Mouse (Mus musculus): ENCODE data around the gene Olfr1491. TPM values are rescaled to one million over a fixed set of nuclear protein-coding genes. Genes with fewer than 3 reads are reported as not detected.

The Olfr1491 gene
- not detected in 2 replicates for polyA plus RNA-seq (2012)

DNA sequence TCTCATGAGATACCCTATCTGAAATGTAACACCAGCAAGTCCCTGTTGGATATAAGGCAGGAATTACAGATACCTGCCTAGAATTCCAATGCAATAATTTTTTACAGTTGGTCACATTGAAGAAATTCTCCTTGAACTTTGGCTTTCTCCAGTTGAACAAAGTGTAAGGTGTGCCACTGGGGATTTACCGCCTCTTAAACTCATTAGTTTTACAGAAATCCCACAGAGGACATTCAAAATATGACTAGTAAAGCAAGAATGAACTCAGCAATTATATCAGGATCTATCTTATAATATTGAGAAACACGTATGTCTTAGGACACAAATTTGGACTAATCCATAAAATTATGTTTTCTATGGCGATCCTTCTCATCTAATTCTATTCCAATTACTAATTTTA lies at the start of gene Olfr1491:
TSS of gene Olfr1491 (plus strand) at position 301 of the 400 bp plus-strand sequence.
- Histone ChIP-seq H3K27me3 (ENCODE audit: control insufficient read depth) (no peaks in the 10 kb centered on the region), H3K4me3 (replicated peaks) (no peak within 1 kb of the TSS), H3K9me3 (ENCODE audit: control insufficient read depth, low read length) (no peaks in the 10 kb centered on the region), H3K4me1 (ENCODE audit: control insufficient read depth) (no peaks in the 10 kb centered on the region), H3K36me3 (ENCODE audit: control insufficient read depth) (no peaks in the 10 kb centered on the region)
- TF ChIP-seq TAL1 (IDR thresholded peaks at IDR 0.05; ENCODE audit: low read length) (no peak), GATA1 (IDR thresholded peaks at IDR 0.05; ENCODE audit: low read length) (no peak)

DNA sequence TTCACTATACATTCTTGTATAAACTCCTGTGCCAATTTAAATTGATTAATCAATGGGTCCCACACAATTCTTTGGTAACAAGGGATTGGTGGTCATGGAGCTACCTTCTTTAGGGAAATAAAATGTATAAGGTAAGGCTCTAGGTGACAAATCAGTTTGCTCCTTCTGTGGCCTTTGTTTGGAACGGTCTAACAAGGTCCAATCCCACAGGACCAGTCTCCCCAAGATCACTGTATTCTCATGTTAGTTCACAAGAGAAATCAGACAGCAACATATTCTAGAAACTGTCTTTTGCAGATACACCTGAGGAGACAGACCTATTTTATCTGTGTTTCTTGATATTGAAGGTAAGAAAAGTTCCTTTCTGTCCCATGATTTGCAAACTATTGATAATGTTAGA lies 46.3 kb upstream of the Olfr1491 start, which contains the start of gene Olfr1490:
TSS of gene Olfr1490 (plus strand) at position 301 of the 400 bp plus-strand sequence.
- Histone ChIP-seq H3K4me1 (ENCODE audit: control insufficient read depth) (no peaks in the 10 kb centered on the region), H3K36me3 (ENCODE audit: control insufficient read depth) (no peaks in the 10 kb centered on the region), H3K9me3 (ENCODE audit: control insufficient read depth, low read length) (peaks cover 5% of the 10 kb centered on the region), H3K27me3 (ENCODE audit: control insufficient read depth) (no peaks in the 10 kb centered on the region), H3K4me3 (replicated peaks) (no peak within 1 kb of the TSS)
- no peak for TF ChIP-seq TAL1 (IDR thresholded peaks at IDR 0.05; ENCODE audit: low read length)
- no peak for TF ChIP-seq GATA1 (IDR thresholded peaks at IDR 0.05; ENCODE audit: low read length)

DNA sequence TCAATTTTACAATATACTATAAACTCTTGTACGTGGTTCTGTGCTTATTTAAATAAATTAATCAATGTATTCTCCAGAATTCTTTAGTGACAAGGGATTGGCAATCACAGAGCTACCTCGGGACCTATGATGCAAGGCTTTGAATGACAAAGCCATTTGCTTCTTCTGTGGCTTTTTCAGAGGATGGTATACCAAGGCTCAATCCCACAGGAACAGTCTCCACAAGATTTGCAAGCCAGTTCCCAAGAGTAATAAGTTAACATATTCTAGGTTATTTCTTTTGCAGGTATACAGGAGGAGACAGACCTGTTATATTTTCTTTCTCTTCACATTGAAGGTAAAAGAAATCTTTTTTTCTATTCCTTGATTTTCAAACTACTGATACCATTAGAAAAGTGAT lies 25.9 kb downstream of the Olfr1491 start, which contains the start of gene Olfr1493-ps1:
TSS of gene Olfr1493-ps1 (plus strand) at position 301 of the 400 bp plus-strand sequence.
- Histone ChIP-seq H3K9me3 (ENCODE audit: control insufficient read depth, low read length) (peaks cover 4% of the 10 kb centered on the region), H3K4me3 (replicated peaks) (no peak within 1 kb of the TSS), H3K36me3 (ENCODE audit: control insufficient read depth) (no peaks in the 10 kb centered on the region), H3K4me1 (ENCODE audit: control insufficient read depth) (no peaks in the 10 kb centered on the region), H3K27me3 (ENCODE audit: control insufficient read depth) (no peaks in the 10 kb centered on the region)
- TF ChIP-seq TAL1 (IDR thresholded peaks at IDR 0.05; ENCODE audit: low read length), result no peak
- TF ChIP-seq GATA1 (IDR thresholded peaks at IDR 0.05; ENCODE audit: low read length), result no peak

DNA sequence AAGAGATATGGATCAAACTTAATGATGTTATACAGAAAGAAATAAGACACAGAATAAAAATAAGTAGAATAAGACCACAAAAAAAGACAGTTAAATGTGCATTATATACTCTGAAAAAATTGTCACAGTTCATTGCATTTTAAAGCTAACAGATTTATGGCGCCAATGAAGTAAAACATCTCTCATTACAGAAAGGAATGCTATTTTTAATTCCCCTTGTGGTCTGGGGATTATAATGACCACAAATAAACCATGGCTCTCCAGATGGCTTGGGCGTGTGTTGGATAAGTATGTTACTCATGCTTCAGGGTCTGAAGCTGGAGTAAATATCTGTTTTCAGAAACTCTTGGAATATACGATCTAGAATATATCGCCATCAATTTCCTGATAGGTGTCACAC lies 42.4 kb downstream of the Olfr1491 start, which contains the start of gene Olfr1494:
TSS of gene Olfr1494 (plus strand) at position 301 of the 400 bp plus-strand sequence.
- Histone ChIP-seq H3K4me3 (replicated peaks) (no peak within 1 kb of the TSS), H3K27me3 (ENCODE audit: control insufficient read depth) (no peaks in the 10 kb centered on the region), H3K9me3 (ENCODE audit: control insufficient read depth, low read length) (peaks cover 3% of the 10 kb centered on the region; the same call in 1 of the 2 replicates), H3K4me1 (ENCODE audit: control insufficient read depth) (no peaks in the 10 kb centered on the region), H3K36me3 (ENCODE audit: control insufficient read depth) (no peaks in the 10 kb centered on the region)
- TF ChIP-seq TAL1 (IDR thresholded peaks at IDR 0.05; ENCODE audit: low read length), result no peak
- TF ChIP-seq GATA1 (IDR thresholded peaks at IDR 0.05; ENCODE audit: low read length), result no peak

DNA sequence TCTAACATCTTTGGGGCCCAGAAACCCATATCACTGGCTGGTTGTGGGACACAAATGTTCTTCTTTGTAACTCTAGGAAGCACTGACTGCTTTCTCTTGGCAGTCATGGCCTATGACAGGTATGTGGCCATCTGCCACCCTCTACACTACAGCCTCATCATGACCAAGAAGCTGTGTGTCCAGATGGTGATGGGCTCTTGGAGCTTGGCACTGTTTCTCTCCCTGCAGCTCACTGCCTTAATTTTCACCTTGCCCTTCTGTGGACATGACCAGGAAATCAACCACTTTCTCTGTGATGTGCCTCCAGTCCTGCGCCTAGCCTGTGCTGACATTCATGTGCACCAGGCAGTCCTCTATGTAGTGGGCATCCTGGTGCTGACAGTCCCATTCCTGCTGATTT lies 52.3 kb downstream of the Olfr1491 start:
- TF ChIP-seq TAL1 (IDR thresholded peaks at IDR 0.05; ENCODE audit: low read length) (no peak), GATA1 (IDR thresholded peaks at IDR 0.05; ENCODE audit: low read length) (no peak)
- no peaks in the 10 kb centered on the region for H3K4me1 ChIP-seq (ENCODE audit: control insufficient read depth)
- no peaks in the 10 kb centered on the region for H3K27me3 ChIP-seq (ENCODE audit: control insufficient read depth)
- H3K36me3 ChIP-seq (ENCODE audit: control insufficient read depth), result no peaks in the 10 kb centered on the region
- H3K9me3 ChIP-seq (ENCODE audit: control insufficient read depth, low read length), result peaks cover 8% of the 10 kb centered on the region
- H3K4me3 ChIP-seq (replicated peaks), result no peak overlapping the region

Other genes starting within 250 kb of the Olfr1491 start
- gene Olfr1472, start 241.2 kb upstream of the Olfr1491 start, polyA plus RNA-seq (2012), result not detected in 2 replicates
- not detected in 2 replicates for gene Olfr1474, start 227.7 kb upstream of the Olfr1491 start, polyA plus RNA-seq (2012)
- not detected in 2 replicates for gene Olfr1475, start 217.1 kb upstream of the Olfr1491 start, polyA plus RNA-seq (2012)
- 0.01 TPM in 1 of 2 replicates, not detected in the other for gene Olfr1477, start 196.7 kb upstream of the Olfr1491 start, polyA plus RNA-seq (2012)
- gene Olfr1480, start 169.4 kb upstream of the Olfr1491 start, polyA plus RNA-seq (2012), result not detected in 2 replicates
- gene Olfr1484, start 113.8 kb upstream of the Olfr1491 start, polyA plus RNA-seq (2012), result 0.01 TPM in 1 of 2 replicates, not detected in the other
- not detected in 2 replicates for gene Olfr1487, start 79.9 kb upstream of the Olfr1491 start, polyA plus RNA-seq (2012)
- gene Olfr1489, start 65.6 kb upstream of the Olfr1491 start, polyA plus RNA-seq (2012), result not detected in 2 replicates
- not detected in 2 replicates for gene Olfr1490, start 46.2 kb upstream of the Olfr1491 start, polyA plus RNA-seq (2012)
- not detected in 2 replicates for gene Olfr1493-ps1, start 26.0 kb downstream of the Olfr1491 start, polyA plus RNA-seq (2012)
- not detected in 2 replicates for gene Olfr1494, start 42.5 kb downstream of the Olfr1491 start, polyA plus RNA-seq (2012)
- not detected in 2 replicates for gene Olfr1495, start 67.3 kb downstream of the Olfr1491 start, polyA plus RNA-seq (2012)
- gene Olfr1496, start 80.6 kb downstream of the Olfr1491 start, polyA plus RNA-seq (2012), result not detected in 2 replicates
- gene Olfr1497, start 100.9 kb downstream of the Olfr1491 start, polyA plus RNA-seq (2012), result not detected in 2 replicates
- gene Olfr1499, start 122.2 kb downstream of the Olfr1491 start, polyA plus RNA-seq (2012), result not detected in 2 replicates
- gene Olfr1500, start 133.2 kb downstream of the Olfr1491 start, polyA plus RNA-seq (2012), result not detected in 2 replicates
- gene Olfr1501, start 153.4 kb downstream of the Olfr1491 start, polyA plus RNA-seq (2012), result not detected in 2 replicates
- not detected in 2 replicates for gene Olfr1502, start 164.5 kb downstream of the Olfr1491 start, polyA plus RNA-seq (2012)
- not detected in 2 replicates for gene Olfr1504, start 200.7 kb downstream of the Olfr1491 start, polyA plus RNA-seq (2012)
- not detected in 2 replicates for gene Olfr1505, start 216.3 kb downstream of the Olfr1491 start, polyA plus RNA-seq (2012)

Measured in erythroblast, embryonic 14.5 days (primary cell).